Mouse (Mus musculus): ENCODE data around the gene Tekt3. TPM values are rescaled to one million over a fixed set of nuclear protein-coding genes. Genes with fewer than 3 reads are reported as not detected.

Gene Tekt3
- polyA plus RNA-seq, 1 experiment from 2014 or later, result not detected

DNA sequence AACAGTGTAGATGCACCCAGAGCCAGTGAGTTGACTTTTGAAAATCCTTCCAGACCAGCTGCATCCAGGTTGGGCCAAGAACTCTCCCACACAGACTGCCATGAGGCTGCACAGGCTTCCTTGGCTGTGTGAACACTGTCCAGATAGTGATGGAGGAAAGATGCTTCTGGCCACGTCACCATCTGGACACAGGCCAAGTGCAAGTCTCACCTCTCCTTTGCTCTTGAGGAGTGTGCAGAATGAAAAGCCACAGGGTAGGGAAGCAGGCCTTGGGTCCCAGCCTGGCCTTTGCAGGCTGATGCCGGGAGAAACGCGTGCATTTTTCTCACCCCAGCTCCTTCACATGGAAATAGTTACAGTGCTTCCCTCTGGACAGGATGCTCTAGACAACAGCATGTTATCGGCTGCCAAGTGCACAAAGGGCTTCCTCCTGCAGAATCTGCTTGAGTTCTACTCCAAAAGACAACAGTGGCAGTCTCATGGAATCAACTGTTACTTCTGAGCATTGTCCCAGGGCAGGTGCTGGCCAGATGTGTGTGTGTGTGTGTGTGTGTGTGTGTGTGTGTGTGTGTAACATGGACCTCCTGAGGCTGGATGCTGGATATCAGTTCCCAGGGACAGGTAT is 64.5 kb downstream of the Tekt3 start:
- H3K4me1 ChIP-seq (ENCODE audit: control insufficient read depth, insufficient read depth, low read length), result peaks cover 21% of the 10 kb centered on the region
- no peaks in the 10 kb centered on the region for H3K9me3 ChIP-seq (replicated peaks; ENCODE audit: control insufficient read depth, low read length)
- 45% methylated on average over 5 of the region's 5 CpGs for WGBS
- peak overlapping the region; percentile 47; the same call in 1 of the 2 replicates for H3K27ac ChIP-seq (ENCODE audit: low read length)
- no peak overlapping the region for H3K9ac ChIP-seq (ENCODE audit: low read length)
- no peaks in the 10 kb centered on the region for H3K27me3 ChIP-seq (ENCODE audit: control insufficient read depth, insufficient read depth, low read length)
- H3K4me2 ChIP-seq (ENCODE audit: low read depth, low read length), result no peak overlapping the region
- H3K36me3 ChIP-seq (ENCODE audit: control insufficient read depth, insufficient read depth), result no peaks in the 10 kb centered on the region
- H3K4me3 ChIP-seq (ENCODE audit: low read length), result no peak overlapping the region
- ATAC-seq (replicated peaks; ENCODE audit: extremely low read depth, insufficient read depth, low FRiP score), result peak; percentile 23; the same call in 1 of the 2 replicates

DNA sequence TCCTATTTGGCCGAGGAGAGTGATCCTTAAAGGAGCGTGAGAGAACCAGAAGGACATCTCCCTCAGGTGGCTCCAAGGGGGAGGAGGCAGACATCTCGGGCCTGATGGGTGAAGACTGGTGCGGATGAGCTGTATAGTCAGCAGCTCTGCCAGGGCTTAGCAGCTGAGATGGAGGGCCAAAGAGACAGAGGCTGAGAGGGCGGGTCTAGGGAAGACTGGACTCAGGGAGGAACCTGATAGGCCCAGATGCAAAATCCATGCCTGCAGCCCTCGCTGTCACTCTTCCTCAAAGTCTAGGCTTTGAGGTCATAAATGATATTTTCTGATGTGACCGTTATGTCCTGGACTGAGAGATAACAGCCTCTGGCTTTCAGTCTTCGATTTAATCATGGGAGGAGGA is 65.5 kb downstream of the Tekt3 start:
- Histone ChIP-seq H3K27me3 (ENCODE audit: control insufficient read depth, insufficient read depth, low read length) (no peaks in the 10 kb centered on the region), H3K4me3 (ENCODE audit: low read length) (no peak overlapping the region), H3K9ac (ENCODE audit: low read length) (no peak overlapping the region), H3K4me1 (ENCODE audit: control insufficient read depth, insufficient read depth, low read length) (peaks cover 21% of the 10 kb centered on the region), H3K27ac (ENCODE audit: low read length) (no peak overlapping the region), H3K4me2 (ENCODE audit: low read depth, low read length) (no peak overlapping the region), H3K9me3 (replicated peaks; ENCODE audit: control insufficient read depth, low read length) (no peaks in the 10 kb centered on the region), H3K36me3 (ENCODE audit: control insufficient read depth, insufficient read depth) (no peaks in the 10 kb centered on the region)
- ATAC-seq (replicated peaks; ENCODE audit: extremely low read depth, insufficient read depth, low FRiP score), result no peak
- WGBS, result 76% methylated on average over 8 of the region's 8 CpGs

DNA sequence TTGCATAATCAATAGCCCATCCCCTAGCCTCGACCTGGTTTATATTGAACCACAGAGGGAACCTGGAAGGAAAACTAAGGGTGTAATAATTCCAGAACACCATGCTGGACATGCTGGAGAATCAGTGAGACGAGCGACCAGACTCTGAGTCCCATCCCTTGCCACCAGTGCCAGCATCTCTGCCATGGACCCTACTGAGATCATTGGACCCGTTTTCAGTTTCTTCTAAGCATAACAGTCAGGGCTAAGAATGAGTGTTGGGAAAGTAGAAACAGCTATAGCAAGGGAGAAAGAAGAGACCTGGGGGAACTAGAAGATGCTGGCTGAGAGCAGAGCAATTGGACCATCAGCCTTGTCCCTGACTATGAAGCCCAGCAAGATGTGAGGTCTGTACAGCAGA is 66.1 kb downstream of the Tekt3 start:
- H3K4me2 ChIP-seq (ENCODE audit: low read depth, low read length), result no peak overlapping the region
- no peaks in the 10 kb centered on the region for H3K9me3 ChIP-seq (replicated peaks; ENCODE audit: control insufficient read depth, low read length)
- H3K27ac ChIP-seq (ENCODE audit: low read length), result no peak overlapping the region
- H3K36me3 ChIP-seq (ENCODE audit: control insufficient read depth, insufficient read depth), result no peaks in the 10 kb centered on the region
- peaks cover 21% of the 10 kb centered on the region for H3K4me1 ChIP-seq (ENCODE audit: control insufficient read depth, insufficient read depth, low read length)
- ATAC-seq (replicated peaks; ENCODE audit: extremely low read depth, insufficient read depth, low FRiP score), result no peak
- no peak overlapping the region for H3K9ac ChIP-seq (ENCODE audit: low read length)
- H3K4me3 ChIP-seq (ENCODE audit: low read length), result no peak overlapping the region
- WGBS, result 81% methylated on average over 4 of the region's 4 CpGs
- no peaks in the 10 kb centered on the region for H3K27me3 ChIP-seq (ENCODE audit: control insufficient read depth, insufficient read depth, low read length)

DNA sequence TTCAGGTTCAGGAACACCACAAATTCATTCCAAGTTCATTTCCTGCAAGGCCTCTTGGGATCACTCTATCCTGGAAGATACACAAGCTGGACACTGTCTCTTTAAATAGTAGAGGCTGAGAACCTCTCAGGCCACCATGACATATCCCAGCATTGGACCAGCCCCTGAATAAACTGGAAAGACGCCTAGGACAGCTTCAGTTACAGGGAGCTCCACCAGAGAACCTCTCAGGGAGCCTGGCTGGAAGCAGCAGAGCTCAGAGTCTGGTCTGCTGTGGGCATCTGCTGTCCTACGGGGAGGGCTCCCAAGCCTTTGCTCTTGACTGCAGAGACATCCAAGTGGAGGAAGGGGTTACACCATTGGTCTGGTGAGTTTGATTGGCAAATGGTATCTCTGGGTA is 67.3 kb downstream of the Tekt3 start, which contains the start of gene Pmp22:
Gene Pmp22 (plus strand): TSS at position 199 of the 400 bp plus-strand sequence.
- Histone ChIP-seq H3K27me3 (ENCODE audit: control insufficient read depth, insufficient read depth, low read length) (no peaks in the 10 kb centered on the region), H3K4me2 (ENCODE audit: low read depth, low read length) (peak within 1 kb of the TSS; percentile 63), H3K4me3 (ENCODE audit: low read length) (peak within 1 kb of the TSS; percentile 9; the same call in 1 of the 2 replicates), H3K36me3 (ENCODE audit: control insufficient read depth, insufficient read depth) (no peaks in the 10 kb centered on the region), H3K9me3 (replicated peaks; ENCODE audit: control insufficient read depth, low read length) (no peaks in the 10 kb centered on the region), H3K4me1 (ENCODE audit: control insufficient read depth, insufficient read depth, low read length) (peaks cover 25% of the 10 kb centered on the region), H3K27ac (ENCODE audit: low read length) (peak within 1 kb of the TSS; percentile 37), H3K9ac (ENCODE audit: low read length) (peak within 1 kb of the TSS; percentile 15; the same call in 1 of the 2 replicates)
- WGBS, result 58% methylated on average over 2 of the region's 2 CpGs
- ATAC-seq (replicated peaks; ENCODE audit: extremely low read depth, insufficient read depth, low FRiP score), result no peak

DNA sequence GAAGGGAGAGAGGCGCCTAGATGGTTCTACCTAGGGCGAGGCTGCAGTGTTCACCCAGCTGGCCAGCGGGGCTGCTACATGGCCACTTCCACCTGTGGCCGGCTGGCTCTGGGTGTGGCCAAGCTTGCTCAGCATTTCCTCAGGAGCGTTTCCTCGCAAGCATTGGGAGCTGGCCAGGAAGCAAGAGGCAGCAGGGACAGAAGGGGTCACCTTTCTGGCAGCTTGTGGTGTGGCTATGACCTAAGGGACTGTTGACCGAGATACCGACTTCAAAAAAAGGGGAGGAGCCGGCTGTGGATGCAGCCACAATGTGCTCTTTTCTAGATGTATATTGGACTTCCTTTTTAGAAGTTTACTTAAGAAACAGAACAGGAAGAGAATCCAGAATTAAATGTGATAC is 67.9 kb downstream of the Tekt3 start:
- 27% methylated on average over 9 of the region's 9 CpGs for WGBS
- Histone ChIP-seq H3K9ac (ENCODE audit: low read length) (no peak overlapping the region), H3K4me3 (ENCODE audit: low read length) (peak overlapping the region; percentile 9; the same call in 1 of the 2 replicates), H3K4me2 (ENCODE audit: low read depth, low read length) (peak overlapping the region; percentile 63), H3K27me3 (ENCODE audit: control insufficient read depth, insufficient read depth, low read length) (no peaks in the 10 kb centered on the region), H3K27ac (ENCODE audit: low read length) (peak overlapping the region; percentile 37), H3K4me1 (ENCODE audit: control insufficient read depth, insufficient read depth, low read length) (peaks cover 25% of the 10 kb centered on the region), H3K36me3 (ENCODE audit: control insufficient read depth, insufficient read depth) (no peaks in the 10 kb centered on the region; the same call in 1 of the 2 replicates), H3K9me3 (replicated peaks; ENCODE audit: control insufficient read depth, low read length) (no peaks in the 10 kb centered on the region)
- ATAC-seq (replicated peaks; ENCODE audit: extremely low read depth, insufficient read depth, low FRiP score), result no peak

DNA sequence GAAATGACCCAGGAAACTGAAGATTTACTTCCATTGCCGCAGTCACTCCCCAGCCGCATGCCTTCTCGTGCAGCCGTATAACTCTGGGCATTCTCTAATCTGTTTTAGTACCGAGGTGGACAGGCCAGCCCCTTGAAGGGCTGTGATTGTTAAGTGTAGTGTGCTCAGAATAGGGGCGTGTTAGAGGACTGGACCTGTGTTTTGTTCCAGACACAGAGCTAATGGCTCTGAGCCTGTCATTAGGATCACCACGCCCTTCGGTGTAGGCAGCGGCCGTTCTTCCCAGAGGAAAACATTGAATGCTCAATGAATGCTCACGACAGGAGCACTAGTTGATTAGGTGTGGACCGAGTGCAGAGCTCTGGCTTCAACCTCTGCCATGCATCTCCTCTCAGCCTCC is 68.4 kb downstream of the Tekt3 start:
- Histone ChIP-seq H3K9ac (ENCODE audit: low read length) (0 out of 2 replicates have a peak overlapping the region, but pooled peaks have one; percentile 4), H3K27ac (ENCODE audit: low read length) (no peak overlapping the region), H3K4me3 (ENCODE audit: low read length) (no peak overlapping the region), H3K4me1 (ENCODE audit: control insufficient read depth, insufficient read depth, low read length) (peaks cover 28% of the 10 kb centered on the region), H3K36me3 (ENCODE audit: control insufficient read depth, insufficient read depth) (peaks cover 4% of the 10 kb centered on the region; the same call in 1 of the 2 replicates), H3K9me3 (replicated peaks; ENCODE audit: control insufficient read depth, low read length) (no peaks in the 10 kb centered on the region), H3K4me2 (ENCODE audit: low read depth, low read length) (peak overlapping the region; percentile 63), H3K27me3 (ENCODE audit: control insufficient read depth, insufficient read depth, low read length) (no peaks in the 10 kb centered on the region)
- ATAC-seq (replicated peaks; ENCODE audit: extremely low read depth, insufficient read depth, low FRiP score), result no peak
- 16% methylated on average over 12 of the region's 12 CpGs for WGBS

DNA sequence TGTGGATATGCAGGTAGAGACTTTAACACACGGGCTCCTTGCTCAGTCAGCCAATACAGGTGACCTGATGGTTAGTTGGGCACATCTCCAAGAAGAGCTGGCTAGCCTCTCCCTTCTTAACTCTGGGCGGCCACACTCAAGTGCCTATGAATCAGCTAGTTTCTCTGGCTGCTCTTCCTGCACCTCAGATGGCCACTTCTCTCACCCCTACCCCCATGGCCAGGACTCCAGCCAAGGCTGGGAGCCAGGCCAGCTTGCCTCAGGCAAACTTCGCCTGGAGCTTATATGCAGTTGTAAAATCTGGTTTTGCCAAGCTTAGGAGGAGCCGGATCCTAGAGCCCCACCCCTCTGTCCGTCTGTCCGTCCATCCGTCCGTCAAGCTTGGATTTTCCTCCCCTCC is 69.0 kb downstream of the Tekt3 start:
- peak overlapping the region; percentile 63 for H3K4me2 ChIP-seq (ENCODE audit: low read depth, low read length)
- H3K36me3 ChIP-seq (ENCODE audit: control insufficient read depth, insufficient read depth), result peaks cover 4% of the 10 kb centered on the region; the same call in 1 of the 2 replicates
- H3K4me3 ChIP-seq (ENCODE audit: low read length), result peak overlapping the region; percentile 76
- 26% methylated on average over 8 of the region's 8 CpGs for WGBS
- no peak for ATAC-seq (replicated peaks; ENCODE audit: extremely low read depth, insufficient read depth, low FRiP score)
- H3K27ac ChIP-seq (ENCODE audit: low read length), result peak overlapping the region; percentile 92
- H3K27me3 ChIP-seq (ENCODE audit: control insufficient read depth, insufficient read depth, low read length), result no peaks in the 10 kb centered on the region
- H3K9ac ChIP-seq (ENCODE audit: low read length), result peak overlapping the region; percentile 88
- H3K9me3 ChIP-seq (replicated peaks; ENCODE audit: control insufficient read depth, low read length), result no peaks in the 10 kb centered on the region
- H3K4me1 ChIP-seq (ENCODE audit: control insufficient read depth, insufficient read depth, low read length), result peaks cover 35% of the 10 kb centered on the region

DNA sequence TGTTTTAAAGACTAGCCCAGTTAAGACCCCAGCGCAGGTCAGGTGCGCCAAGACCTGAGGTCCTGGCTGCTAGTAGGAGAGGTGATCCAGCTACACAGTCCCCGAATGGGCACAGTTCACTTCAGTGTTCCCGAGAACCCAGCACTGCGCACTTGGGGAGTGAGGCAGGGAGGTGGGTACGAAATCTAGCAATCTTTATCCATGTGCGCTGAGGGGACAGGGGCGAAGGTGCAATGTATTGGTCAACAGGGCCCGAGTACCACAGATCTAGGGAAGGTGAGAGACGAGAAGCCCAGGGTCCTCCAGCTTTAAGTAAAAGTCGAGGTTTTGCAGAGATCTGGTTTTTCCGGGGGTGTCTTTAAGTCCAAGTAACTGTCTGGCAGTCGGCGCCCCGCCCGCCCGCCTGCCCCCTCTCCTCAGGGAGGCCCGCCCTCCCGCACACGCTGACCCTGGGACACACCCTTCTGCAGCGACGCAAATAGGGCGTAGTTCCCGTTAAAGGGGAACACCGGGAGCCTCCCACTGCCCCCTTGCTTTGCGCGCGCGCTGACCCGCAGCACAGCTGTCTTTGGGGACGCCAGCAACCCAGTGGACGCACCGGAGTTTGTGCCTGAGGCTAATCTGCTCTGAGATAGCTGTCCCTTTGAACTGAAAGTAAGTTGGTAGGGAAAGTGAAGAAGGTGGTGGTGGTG is 69.7 kb downstream of the Tekt3 start:
- Histone ChIP-seq H3K36me3 (ENCODE audit: control insufficient read depth, insufficient read depth) (peaks cover 4% of the 10 kb centered on the region; the same call in 1 of the 2 replicates), H3K4me1 (ENCODE audit: control insufficient read depth, insufficient read depth, low read length) (peaks cover 35% of the 10 kb centered on the region), H3K9me3 (replicated peaks; ENCODE audit: control insufficient read depth, low read length) (no peaks in the 10 kb centered on the region), H3K4me2 (ENCODE audit: low read depth, low read length) (peak overlapping the region; percentile 63), H3K27ac (ENCODE audit: low read length) (peak overlapping the region; percentile 92), H3K27me3 (ENCODE audit: control insufficient read depth, insufficient read depth, low read length) (no peaks in the 10 kb centered on the region), H3K4me3 (ENCODE audit: low read length) (peak overlapping the region; percentile 76), H3K9ac (ENCODE audit: low read length) (peak overlapping the region; percentile 88)
- ATAC-seq (replicated peaks; ENCODE audit: extremely low read depth, insufficient read depth, low FRiP score), result peak; percentile 35; the same call in 1 of the 2 replicates
- 4% methylated on average over 33 of the region's 33 CpGs for WGBS

DNA sequence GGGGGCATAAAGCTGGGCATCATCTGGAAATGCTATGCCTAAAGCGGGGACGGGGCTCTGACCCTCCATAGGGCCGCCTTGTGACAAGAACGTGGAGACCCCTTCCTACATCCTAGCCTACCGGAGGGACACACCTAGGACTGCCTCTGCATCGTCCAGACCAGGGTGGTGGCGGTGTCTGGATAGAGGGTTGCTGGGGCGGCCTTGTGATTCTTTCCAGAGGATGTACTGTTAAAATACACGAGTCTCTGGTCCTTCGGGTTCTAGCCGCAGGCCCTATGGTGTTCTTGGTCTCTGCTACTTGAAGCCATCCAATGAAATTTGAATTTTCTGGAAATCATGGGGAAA is 70.2 kb downstream of the Tekt3 start:
- H3K4me2 ChIP-seq (ENCODE audit: low read depth, low read length), result peak overlapping the region; percentile 63
- ATAC-seq (replicated peaks; ENCODE audit: extremely low read depth, insufficient read depth, low FRiP score), result no peak
- peak overlapping the region; percentile 92 for H3K27ac ChIP-seq (ENCODE audit: low read length)
- peaks cover 39% of the 10 kb centered on the region for H3K4me1 ChIP-seq (ENCODE audit: control insufficient read depth, insufficient read depth, low read length)
- H3K36me3 ChIP-seq (ENCODE audit: control insufficient read depth, insufficient read depth), result peaks cover 5% of the 10 kb centered on the region; the same call in 1 of the 2 replicates
- H3K4me3 ChIP-seq (ENCODE audit: low read length), result peak overlapping the region; percentile 76
- H3K9ac ChIP-seq (ENCODE audit: low read length), result peak overlapping the region; percentile 88
- H3K27me3 ChIP-seq (ENCODE audit: control insufficient read depth, insufficient read depth, low read length), result no peaks in the 10 kb centered on the region
- WGBS, result 4% methylated on average over 11 of the region's 11 CpGs
- no peaks in the 10 kb centered on the region for H3K9me3 ChIP-seq (replicated peaks; ENCODE audit: control insufficient read depth, low read length)
